Mouse (Mus musculus) MEL-GATA-1-ER (cell line): Measurements from ENCODE around the gene Tube1.
"Not testable (repeated sequence)": the region's sequence is repeated elsewhere in the genome, so short reads cannot be mapped to it uniquely, and the experiment has no call there.

Experiments used
- DNase-seq: peaks from one replicate; pipeline ENCODE4 v3.0.0-alpha.2; 2012; ENCODE audit warnings: low read depth; ENCODE audit errors: extremely low read depth

Tube1 gene

DNA sequence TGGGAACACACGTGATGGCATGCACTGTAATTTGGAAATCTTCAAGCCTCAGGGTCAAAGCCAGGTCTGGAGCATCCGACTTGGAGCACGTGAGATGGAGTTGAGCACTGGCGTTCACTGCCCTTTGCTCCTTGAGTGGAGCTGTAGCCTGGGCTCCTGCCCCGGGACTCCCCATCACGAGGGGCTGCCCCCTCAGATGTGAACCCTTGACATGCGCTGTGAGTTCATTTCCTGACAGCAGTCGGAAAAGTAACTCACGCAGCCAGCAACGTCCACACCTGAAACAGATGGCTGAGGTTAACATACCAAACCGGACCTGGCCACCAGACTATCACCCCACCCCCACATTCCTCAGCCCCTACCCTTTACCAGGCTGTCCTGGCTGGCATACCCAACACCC lies 33.8 kb downstream of the Tube1 start:
- no peak for DNase-seq

DNA sequence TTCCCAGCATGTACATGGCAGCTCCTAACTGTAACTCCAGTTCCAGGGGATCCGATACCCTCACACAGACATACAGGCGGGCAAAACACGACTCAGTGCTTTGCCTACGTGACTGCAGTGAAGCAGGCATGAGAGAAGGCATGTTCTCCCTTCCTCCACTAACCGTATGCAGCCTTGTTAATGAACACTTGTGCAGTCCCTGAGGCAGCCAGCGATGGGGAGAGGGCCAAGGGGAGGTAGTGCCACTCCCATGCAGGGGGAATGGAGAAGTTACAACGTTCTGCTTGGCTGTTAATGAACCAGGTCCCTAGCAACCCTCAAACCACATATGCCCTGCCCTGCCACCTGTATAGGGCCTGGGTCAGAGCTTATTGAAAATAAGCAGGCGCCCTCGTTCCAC lies 35.9 kb downstream of the Tube1 start:
- no peak for DNase-seq

DNA sequence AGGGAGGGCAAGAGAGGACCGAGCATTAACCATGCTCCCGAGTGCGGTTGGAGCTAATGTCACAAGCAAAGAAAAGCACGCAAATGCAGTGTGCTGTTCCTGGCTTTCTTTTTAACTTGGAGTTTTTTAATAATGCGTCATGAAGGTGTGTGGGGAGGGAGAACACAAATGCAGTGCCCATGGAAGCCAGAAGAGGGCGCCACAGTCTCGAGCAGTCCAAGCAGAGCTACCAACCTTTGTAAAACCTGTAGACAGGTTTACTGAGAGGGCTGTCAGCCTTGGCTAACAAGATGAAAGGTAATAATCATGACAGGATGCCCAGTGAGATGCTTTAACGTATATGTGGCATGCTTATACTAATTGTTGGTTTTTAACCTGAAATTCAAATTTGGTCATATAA lies 36.4 kb downstream of the Tube1 start:
- DNase-seq: peak; percentile 31

DNA sequence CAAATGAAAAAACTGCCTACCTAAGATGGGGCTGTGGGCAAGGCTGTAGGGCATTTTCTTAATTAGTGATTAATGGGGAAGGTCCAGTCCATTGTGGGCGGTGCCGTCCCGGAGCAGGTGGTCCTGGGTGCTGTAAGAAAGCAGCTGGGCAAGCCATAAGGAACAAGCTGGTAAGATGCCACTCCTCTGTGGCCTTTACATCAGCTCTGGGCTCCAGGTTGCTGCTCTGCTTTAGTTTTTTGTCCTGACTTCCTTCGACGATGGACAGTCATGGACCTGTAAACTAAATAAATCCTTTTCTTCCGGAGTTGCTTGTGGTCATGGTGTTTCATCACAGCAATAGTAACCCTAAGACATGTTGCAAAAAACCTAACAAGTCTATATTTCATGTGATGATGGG lies 36.9 kb downstream of the Tube1 start:
- no peak for DNase-seq

DNA sequence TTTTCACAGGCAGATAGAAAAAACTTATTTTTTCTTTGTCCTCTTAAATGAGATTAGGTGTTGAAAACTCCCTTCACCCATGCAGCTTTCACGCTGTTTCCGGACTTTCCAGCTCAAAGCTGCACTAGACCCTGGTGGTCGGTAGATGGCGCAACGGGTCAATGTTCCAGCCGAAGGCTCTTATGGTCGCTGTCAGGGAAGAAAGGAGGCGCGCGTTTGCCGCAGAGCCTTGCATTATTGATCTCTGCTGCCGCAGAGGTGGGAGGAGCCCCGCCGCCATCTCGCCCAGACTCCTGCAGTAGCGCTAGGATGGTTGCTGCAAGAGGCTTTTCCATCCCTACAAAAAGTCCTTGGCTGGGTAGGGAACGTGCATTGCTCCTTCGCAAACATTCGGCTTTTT lies 37.4 kb downstream of the Tube1 start:
- DNase-seq: peak; percentile 60

DNA sequence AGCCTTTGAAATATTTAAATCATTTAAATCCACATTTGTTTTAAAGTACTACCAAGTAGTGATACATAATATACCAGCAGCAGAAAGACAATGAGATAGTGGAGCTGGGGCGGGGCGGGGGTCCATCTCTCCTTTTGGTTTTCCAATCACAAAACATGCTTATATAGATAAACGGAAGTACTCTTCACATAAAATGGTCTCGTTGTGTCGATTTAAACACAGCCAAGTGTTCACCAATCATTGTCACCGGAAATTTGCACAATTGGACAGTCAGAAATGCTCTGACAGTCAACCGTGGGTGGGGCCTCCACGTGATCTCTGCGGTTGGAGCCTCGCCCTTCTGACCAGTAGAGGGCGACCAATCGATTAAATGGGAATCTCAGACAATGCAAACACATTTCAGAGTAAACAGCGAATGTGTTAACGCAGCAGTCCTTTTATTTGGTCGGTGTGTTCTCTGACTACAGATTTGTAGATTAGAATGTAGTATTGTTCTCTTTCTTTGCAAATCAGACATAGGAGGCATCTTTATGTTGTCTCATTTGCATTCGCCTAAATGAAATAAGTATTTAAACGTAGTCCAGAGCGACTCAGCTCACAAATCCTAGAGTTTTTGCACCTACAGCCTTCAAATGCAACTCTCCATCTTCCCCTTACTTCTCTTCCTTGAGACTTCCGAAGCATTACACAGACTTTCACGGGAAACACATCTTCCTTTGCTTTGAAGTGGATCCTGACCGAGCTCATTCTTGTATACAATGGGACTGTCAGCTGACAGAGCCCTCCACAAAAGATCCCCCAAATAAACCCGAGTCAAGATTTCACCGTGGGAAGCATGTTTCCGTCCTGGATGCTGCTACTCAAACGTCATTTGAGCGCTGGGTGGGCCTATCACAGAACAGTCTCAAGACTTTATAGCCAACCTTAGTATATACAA lies 38.1 kb downstream of the Tube1 start:
- DNase-seq: peak; percentile 48

DNA sequence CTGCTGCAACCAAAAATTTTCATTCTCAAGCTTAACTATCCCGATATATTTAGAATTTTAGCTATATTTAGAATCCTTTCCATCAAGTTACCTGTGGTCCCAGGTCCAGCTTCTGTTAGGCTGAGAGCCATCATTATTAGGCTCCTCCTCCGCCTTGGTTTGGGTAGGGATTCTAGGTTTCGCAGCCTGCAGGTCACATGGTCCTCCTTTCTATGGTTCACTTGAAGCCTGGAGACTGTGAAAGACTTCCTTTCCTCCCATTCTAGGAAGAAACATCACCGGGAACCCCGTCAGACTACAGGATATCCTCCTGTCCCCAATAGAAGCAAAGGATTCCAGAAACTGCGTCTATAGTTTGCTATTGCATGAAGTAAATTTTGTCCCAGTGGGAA lies 38.8 kb downstream of the Tube1 start:
- no peak for DNase-seq

DNA sequence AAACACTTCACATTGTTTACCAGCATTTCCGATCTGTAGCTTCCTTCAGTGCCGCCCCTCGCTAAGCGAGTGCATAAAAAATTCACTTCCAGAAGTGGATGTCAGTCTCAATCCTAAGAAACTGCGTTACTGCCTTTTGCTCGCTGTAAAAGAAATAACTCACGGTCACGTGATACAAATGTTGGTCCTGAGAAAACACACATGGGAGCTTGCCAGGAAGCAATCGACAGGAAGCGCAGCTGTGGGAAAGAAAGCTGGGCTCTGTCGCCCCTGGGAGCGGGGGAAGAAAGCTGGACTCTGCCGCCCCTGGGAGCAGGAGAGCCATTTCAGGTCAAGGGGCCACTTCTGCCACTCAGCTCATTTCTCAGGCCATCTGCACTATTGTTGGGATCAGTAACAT lies 39.3 kb downstream of the Tube1 start:
- DNase-seq: no peak

DNA sequence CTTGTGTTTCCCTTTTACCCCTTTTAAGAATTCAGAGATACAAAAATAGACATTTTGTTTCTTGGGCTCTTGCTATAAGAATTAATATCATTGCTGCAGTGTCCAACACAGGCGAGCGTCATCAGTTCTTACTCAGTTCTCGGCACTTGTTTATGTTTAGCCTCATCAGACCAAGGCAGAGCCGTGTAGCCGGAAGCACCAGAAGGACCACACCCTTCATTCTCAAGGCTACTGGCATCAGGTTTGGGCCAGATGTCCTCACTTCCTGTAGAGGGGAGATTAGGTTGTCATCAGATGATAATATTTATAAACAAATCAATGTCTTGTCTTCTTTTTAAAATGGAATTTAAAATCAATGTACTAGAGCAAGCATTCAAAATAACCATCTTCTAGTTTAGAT lies 43.2 kb downstream of the Tube1 start:
- DNase-seq: no peak

DNA sequence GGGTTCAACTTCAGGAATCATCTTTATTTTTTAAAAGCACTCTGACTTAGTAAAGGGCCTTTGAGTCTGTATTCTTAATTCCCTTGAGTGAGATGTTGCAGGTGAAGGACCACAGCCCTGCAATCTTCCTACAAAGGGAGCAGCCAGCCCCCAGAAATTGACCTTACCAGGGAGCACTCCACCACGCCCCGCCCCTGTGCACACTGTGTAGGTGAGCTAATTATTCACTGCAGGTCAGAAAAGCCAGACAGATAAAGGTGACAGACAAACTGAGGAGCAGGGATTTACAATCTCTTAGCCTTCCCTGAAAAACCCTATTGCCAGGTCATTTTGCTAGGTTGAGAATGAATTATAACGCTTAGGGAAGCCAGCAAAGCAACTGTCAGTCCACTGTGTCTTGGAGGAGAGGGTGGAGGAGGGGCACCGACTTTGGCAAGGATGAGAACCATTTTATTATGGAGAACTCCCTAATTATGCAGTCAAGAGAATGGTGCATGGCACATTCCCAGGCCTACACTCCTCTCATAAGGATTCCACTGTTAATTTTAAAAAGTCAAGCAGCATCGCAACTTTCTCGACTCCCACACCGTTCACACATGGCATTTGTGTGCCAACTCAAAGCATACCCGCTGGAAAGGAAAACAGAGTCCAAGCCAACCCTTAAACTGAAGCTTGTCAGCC lies 51.2 kb downstream of the Tube1 start:
- no peak for DNase-seq

DNA sequence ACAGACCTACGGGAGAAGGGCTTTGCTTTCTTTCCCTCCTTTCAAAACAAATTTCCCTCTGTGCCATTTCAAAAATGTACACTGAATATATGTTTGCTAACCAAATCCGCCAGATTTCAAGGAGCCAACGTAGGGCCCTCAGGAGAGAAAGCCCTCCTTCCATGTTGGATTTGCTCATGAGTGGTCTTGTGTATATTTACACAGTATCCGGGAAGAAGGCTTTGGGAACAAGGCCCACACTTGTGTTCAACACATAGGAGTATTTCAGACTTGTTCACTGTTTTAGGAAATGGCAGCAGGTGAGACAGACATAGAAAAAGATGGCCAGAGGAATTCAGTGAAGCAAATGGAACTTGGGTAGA lies 51.8 kb downstream of the Tube1 start:
- DNase-seq: no peak

DNA sequence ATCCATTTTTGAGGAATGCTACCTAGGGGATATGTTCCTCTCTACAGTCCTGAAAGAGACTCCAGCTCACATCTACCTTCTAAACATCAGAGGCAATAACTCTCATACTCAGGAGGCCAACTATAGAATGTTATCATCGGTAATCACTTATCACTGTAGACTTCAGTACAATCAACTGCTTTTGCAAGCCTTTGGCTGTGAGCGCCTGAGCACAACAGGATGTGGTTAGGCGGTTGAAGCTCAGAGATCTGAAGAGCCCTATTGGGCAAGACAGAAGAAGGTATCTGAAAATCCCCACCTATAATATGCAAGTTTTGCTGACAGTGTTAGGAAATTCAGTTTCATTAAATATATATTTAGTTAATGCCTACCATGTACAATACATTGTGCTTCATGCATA lies 58.9 kb downstream of the Tube1 start:
- no peak for DNase-seq

DNA sequence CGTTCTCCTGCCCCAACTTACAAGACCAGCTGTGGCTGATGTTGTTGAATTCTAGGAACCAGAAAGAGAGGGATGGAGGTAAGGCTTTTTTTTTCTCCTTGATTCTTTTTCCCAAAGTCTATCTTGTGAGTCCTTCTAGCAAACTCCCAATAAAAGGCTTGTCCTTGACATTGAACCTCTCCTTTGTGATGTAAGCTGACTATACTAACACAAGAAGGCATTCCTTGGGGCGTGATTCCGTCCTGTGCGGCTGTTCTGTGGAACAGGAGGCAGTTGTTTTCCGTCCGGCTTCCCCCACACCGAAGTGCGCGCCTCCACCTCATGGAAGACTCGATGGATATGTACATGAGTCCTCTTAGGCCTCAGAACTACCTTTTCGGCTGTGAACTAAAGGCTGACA lies 64.4 kb downstream of the Tube1 start:
- not testable (repeated sequence) for DNase-seq
